Mouse (Mus musculus): ENCODE results near the gene Ank. TPM values are rescaled to one million over a fixed set of nuclear protein-coding genes. Genes with fewer than 3 reads are reported as not detected.
A peak's percentile ranks its signal among the peaks of the same experiment; 100 is the strongest.
"Not testable (repeated sequence)": the region's sequence is repeated elsewhere in the genome, so short reads cannot be mapped to it uniquely, and the experiment has no call there.

Ank gene
- total RNA-seq, 2 experiments from 2014 or later: 173 to 176 TPM

DNA sequence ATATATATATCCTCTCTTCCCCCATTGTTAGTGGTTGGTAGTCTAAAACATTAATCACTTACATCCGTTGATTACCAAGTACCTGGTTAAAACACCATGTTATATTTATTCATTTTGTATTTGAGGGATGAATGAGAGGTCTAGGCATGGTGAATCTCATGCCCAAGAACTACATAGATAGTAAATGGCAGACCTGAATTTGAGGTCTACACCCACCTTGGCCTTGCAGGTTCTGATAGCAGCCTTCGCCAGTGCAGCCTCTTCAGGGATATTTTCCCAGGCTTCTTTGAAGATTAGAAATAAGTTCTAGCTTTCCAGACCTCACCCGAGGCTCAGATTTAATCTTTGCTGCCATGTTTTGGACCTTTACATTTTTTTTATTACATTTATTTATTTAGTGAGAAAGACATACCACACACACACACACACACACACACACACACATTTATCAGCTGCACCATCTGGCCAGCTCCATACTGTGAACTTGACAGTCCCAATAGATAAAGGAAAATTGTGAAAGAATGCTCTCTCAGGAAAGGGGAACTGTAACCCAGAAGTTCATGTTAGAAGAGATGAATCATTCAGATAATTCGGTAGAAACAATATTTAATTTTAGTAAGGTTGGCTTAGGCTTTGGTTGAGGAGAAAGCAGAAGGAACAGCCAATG lies 2.5 kb downstream of the Ank start:
- Histone ChIP-seq H3K27ac (no peak overlapping the region), H3K4me3 (peak overlapping the region; percentile 90)
- DNase-seq (ENCODE audit: extremely low spot score in 1 of 2, low spot score in 2 of 2): no peak
- intact Hi-C loops (cut with DNase I): loop anchor here (5.0 kb wide), 1 partner anchor 143 kb away; no protein-coding TSS in a partner anchor
- TF ChIP-seq CTCF (IDR thresholded peaks at IDR 0.05): no peak

DNA sequence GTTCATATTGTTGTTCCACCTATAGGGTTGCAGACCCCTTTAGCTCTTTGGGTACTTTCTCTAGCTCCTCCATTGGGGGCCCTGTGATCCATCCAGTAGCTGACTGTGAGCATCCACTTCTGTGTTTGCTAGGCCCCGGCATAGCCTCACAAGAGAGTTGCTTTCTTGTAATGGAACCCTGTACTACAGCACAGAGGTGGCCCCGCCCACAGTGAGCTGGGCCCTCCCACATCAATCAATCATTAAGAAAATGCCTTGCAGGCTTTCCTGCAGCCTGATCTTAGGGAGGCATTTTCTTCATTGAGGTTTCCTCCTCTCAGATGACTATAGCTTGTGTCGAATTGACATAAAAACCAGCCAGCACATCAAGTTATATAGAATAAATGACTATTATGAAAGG lies 3.9 kb downstream of the Ank start:
- not testable (repeated sequence) for DNase-seq (ENCODE audit: extremely low spot score in 1 of 2, low spot score in 2 of 2); H3K4me3 ChIP-seq; H3K27ac ChIP-seq
- intact Hi-C loops (cut with DNase I): loop anchor here (10.0 kb wide), 1 partner anchor 94 kb away; no protein-coding TSS in a partner anchor

DNA sequence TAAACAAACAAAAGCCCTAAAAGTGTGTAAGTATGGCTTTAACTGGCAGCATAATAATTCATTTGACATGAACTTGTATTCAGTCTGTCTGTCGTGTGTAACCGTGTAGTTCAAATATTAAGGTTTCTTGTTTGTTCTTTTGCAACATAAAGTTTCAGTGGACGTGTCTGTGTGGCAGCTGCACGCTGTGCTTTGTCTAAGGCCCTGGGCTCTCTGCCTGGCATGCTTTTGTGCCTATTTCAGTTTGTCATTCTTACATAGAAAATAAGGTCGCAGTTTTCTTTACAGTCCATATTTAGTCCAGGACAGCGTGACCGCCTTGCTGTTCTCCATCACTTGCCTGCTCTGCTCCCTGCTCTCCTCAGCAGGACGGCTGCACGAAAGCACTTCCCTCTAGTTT lies 5.8 kb downstream of the Ank start:
- no peak for TF ChIP-seq CTCF (IDR thresholded peaks at IDR 0.05)
- intact Hi-C loops (cut with DNase I): loop anchor here (10.0 kb wide), 1 partner anchor 92 kb away; no protein-coding TSS in a partner anchor
- H3K27ac ChIP-seq: no peak overlapping the region
- DNase-seq (ENCODE audit: extremely low spot score in 1 of 2, low spot score in 2 of 2): no peak
- H3K4me3 ChIP-seq: no peak overlapping the region

DNA sequence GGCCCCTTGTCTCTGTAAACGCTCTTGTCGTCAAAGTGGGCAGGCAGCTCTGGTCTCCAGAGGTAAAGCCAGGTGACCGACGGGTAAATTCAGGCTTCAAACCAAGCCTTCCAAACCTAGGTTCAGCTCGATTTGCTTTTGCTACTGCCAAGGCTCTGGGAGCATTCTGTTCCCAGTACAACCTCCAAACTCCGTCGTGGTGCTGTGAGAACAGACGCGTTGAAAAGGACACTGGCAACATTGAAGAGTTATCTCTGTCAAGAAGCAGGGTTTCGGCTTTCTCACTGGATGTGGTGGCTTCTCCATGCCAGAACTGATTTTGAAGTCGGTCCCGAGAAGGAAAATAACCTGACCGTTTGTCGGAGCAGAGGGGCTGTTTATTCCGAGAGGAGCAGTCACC lies 9.5 kb downstream of the Ank start:
- no peak for DNase-seq (ENCODE audit: extremely low spot score in 1 of 2, low spot score in 2 of 2)
- intact Hi-C loops (cut with DNase I): loop anchor here (10.0 kb wide), 1 partner anchor 89 kb away; no protein-coding TSS in a partner anchor
- H3K4me3 ChIP-seq: 0 out of 2 replicates have a peak overlapping the region, but pooled peaks have one; percentile 19

DNA sequence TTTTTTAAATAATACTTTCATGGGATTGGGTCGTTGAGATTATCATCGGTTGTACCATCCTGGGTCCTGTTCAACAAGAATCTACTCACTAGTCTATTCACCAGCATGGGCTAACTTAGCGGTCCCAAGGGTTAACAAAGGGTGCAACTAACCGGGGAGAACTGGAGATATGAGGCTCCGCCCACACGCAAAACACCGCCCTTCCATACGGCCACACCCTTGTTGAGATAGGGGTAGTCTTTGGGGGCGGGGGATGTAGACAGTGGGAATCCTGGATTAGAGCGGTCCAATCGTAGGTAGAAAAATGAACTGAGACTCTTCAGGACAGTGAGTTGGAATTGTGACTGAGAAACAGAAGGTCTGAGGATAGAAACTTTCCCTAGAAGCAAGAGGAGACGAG lies 10.2 kb downstream of the Ank start:
- TF ChIP-seq CTCF (IDR thresholded peaks at IDR 0.05): no peak
- intact Hi-C loops (cut with DNase I): loop anchor here (10.0 kb wide), 1 partner anchor 88 kb away; no protein-coding TSS in a partner anchor
- no peak for DNase-seq (ENCODE audit: extremely low spot score in 1 of 2, low spot score in 2 of 2)
- Histone ChIP-seq H3K27ac (no peak overlapping the region), H3K4me3 (no peak overlapping the region)

More for the DNA sequence above, 9.5 kb downstream of the Ank start:
- peak overlapping the region; percentile 37 for H3K27ac ChIP-seq
- TF ChIP-seq CTCF (IDR thresholded peaks at IDR 0.05): no peak

DNA sequence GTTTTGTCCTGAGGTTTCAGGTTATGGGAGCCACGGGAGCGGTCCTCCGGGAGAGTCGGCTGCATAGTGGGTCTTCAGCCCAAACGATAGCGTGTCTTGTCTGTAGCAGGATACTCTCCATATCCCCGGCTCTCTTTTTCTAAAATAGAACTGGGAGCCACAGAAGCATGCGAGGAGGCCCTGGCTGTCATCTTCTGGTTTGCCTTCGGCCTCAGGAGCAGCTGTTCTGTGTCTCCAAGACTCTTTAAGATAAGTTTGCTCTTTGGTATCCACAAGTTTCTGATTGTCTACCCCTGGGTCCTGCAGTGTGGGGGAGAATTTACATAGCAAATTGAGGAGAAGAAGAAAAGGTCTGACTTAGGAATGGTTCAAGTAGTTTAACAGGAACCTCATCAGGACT lies 10.7 kb downstream of the Ank start:
- intact Hi-C loops (cut with DNase I): loop anchor here (10.0 kb wide), 1 partner anchor 88 kb away; no protein-coding TSS in a partner anchor
- Histone ChIP-seq H3K4me3 (no peak overlapping the region), H3K27ac (no peak overlapping the region)
- no peak for DNase-seq (ENCODE audit: extremely low spot score in 1 of 2, low spot score in 2 of 2)
- no peak for TF ChIP-seq CTCF (IDR thresholded peaks at IDR 0.05)

DNA sequence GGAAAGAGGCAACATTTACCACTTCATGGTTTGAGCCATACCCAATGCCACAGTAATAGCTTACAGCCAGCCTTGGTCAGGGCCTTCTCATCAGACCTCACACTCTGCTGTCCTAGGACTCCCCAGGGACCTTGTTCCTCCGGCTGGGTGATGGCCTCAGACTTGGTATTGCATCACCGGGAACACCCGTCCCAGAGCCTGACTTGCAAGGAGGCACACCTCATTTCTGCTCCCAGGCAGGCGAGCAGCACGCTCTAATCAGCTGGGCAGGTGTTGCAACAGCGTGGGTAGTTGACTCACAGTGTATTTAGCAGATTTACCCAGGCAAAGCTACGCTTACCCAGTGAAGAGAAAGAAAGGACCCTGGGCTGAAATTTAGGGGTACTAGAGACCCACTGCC lies 11.2 kb downstream of the Ank start:
- DNase-seq (ENCODE audit: extremely low spot score in 1 of 2, low spot score in 2 of 2): no peak
- intact Hi-C loops (cut with DNase I): loop anchor here (10.0 kb wide), 1 partner anchor 87 kb away; no protein-coding TSS in a partner anchor

DNA sequence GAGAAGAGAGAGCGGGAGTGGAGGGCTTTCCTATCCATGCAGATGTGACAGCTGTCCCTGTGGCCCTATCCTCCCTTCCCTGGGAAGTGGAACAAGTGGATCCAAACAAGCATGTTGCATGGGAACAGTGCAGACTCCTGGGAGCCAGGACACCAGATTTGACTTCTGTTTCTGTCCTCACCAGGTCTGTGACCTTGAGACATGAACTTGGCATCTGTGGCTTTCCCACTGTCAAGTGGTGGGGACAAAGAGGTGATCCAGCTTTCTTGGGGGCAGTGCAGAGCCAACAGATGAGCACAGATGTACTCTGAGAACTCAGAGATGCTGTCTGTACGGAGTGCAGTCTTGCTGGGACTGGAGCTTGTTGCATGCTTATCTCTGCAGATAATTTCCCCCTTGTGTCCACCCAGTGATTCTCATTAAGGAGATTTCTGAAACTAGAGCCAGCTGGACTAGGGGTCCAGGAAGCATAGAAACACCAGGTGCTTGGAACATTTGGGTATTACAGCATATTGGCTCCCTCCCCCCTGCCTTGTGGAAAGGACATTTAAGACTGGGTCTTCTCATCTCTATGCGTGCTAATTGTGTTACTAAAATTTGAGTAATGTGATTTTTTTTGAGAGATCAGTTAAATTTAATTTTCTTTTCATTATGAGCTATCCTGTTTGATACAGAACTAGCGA lies 14.0 kb downstream of the Ank start:
- intact Hi-C loops (cut with DNase I): no loop called here
- no peak for DNase-seq (ENCODE audit: extremely low spot score in 1 of 2, low spot score in 2 of 2)
- Histone ChIP-seq H3K27ac (0 out of 2 replicates have a peak overlapping the region, but pooled peaks have one; percentile 32), H3K4me3 (no peak overlapping the region)
- TF ChIP-seq CTCF (IDR thresholded peaks at IDR 0.05): no peak

More for the DNA sequence above, 11.2 kb downstream of the Ank start:
- Histone ChIP-seq H3K4me3 (no peak overlapping the region), H3K27ac (no peak overlapping the region)
- TF ChIP-seq CTCF (IDR thresholded peaks at IDR 0.05): no peak

DNA sequence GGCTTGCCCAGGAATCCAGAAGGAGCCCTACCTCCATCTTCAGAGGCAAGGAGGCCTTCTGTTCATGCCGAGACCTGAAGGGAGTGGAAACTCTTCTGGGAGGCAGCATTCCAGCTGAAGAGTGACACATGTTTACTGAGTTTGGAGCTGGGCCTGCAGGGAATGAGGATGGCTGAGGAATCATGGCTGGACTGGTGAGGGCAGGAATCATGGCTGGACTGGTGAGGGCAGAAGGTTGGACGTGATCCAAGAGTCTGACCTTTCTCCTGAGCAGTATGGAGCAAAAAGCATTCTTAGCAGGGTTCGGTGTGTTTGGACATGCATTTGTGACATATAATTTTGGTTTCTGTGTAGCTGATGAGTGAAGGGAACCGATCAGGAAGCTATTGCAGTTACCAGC lies 15.5 kb downstream of the Ank start:
- H3K4me3 ChIP-seq: no peak overlapping the region
- no peak overlapping the region for H3K27ac ChIP-seq
- intact Hi-C loops (cut with DNase I): no loop called here
- no peak for TF ChIP-seq CTCF (IDR thresholded peaks at IDR 0.05)
- DNase-seq (ENCODE audit: extremely low spot score in 1 of 2, low spot score in 2 of 2): no peak

DNA sequence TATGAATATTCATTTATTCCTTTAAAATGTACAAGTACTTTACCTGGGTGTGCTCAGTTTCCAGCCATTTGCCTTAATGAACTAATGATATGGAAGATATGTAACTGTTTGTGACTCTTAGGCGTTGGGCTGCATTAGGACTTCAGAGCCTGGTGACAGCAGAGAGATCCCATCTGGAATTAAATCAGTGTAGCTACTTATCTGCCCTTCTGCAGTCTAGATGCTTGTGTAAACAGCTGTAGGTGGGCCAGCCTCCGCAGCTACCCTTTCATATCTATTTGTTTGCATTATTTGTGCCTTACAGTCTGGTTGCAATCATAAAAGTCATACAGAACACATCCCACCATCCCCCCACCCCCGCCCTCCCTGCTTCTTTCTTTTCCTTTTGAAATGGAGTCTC lies 16.7 kb downstream of the Ank start:
- DNase-seq (ENCODE audit: extremely low spot score in 1 of 2, low spot score in 2 of 2): no peak
- Histone ChIP-seq H3K4me3 (no peak overlapping the region), H3K27ac (no peak overlapping the region)
- TF ChIP-seq CTCF (IDR thresholded peaks at IDR 0.05): no peak
- intact Hi-C loops (cut with DNase I): no loop called here

DNA sequence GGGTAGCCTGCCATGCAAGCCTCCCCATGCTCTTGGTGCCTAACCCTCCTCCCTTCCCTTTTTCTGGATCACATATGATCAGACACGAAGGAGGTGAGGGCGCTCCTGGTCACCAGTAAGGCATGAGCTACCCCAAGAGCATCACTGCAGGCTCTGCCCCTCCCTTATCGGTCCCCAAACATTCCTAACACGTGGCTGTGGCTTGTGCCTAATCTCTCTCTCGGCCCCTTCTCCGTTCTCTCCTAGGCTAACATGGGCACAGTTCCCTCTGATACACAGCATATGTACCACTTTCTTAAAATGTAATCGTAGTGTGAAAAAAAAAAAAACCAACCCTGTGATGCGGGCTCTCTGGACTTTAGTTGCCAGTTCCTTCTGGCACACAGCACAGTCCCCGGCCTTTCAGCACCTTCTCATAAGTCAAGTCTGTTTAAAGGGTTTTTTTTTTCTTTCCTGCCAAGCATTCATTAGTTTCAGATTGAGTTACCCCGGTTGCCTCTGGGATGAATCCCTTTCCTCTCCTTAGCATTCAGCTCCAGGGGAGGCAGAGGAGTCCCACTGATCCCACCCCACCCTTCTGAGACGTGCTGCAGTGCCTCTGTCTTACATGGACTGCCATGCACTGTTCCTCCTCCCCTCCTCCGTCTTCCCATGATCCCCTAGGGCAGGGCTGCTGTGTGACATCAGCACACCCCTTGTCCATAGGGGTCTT lies 19.2 kb downstream of the Ank start:
- no peak overlapping the region for H3K4me3 ChIP-seq
- no peak for DNase-seq (ENCODE audit: extremely low spot score in 1 of 2, low spot score in 2 of 2)
- H3K27ac ChIP-seq: peak overlapping the region; percentile 22; the same call in 1 of the 2 replicates
- intact Hi-C loops (cut with DNase I): no loop called here
- TF ChIP-seq CTCF (IDR thresholded peaks at IDR 0.05): no peak

DNA sequence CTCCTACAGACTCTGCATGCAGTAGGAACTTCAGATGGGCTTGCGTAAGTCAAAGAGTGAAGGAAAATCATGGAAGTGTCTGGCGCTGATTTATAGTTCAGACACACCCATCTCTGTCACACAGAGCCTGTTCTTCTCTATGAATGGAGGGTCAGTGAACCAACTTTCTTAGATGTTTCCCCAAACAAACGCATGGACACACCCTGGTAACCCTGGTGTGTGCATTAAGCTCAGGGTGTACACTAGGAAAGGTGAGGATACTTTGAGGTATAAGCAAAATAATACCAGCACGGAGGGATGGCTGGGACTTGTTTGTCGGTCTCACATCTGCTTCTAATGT lies 19.8 kb downstream of the Ank start:
- TF ChIP-seq CTCF (IDR thresholded peaks at IDR 0.05): no peak
- no peak for DNase-seq (ENCODE audit: extremely low spot score in 1 of 2, low spot score in 2 of 2)
- H3K27ac ChIP-seq: peak overlapping the region; percentile 53; the same call in 1 of the 2 replicates
- intact Hi-C loops (cut with DNase I): no loop called here
- H3K4me3 ChIP-seq: no peak overlapping the region

Measured in left cerebral cortex, adult 2 months (tissue).